ENCODE assay signal across 20 mouse cellular contexts in genomic region chr9:101240161-101240560, GRCm38 (mm10). TPM values are rescaled to one million over a fixed set of nuclear protein-coding genes. Genes with fewer than 3 reads are reported as not detected.
DNase-seq lines count a peak whose midpoint lies in the region; ATAC-seq lines count a peak whose summit lies in the region.
"Had no signal": no experiment of that assay in that cellular context is flagged by ENCODE, and none has a peak within 500 bp of the region (broad histone marks: within the 10 kb centered on the region; RNA-seq: fewer than 3 reads in every experiment).

No protein-coding gene starts in this region.

- peak; percentile 81 for ATAC-seq in common myeloid progenitor, adult 5-6 weeks (replicated peaks; ENCODE audit: low read depth, poor library complexity, severe bottlenecking)
- ATAC-seq in hematopoietic stem cell, adult 5-6 weeks (replicated peaks in 1 of 2; ENCODE audit: insufficient read depth in 1 of 2, low FRiP score in 2 of 2, low TSS enrichment in 1 of 2, low read depth in 1 of 2, poor library complexity in 2 of 2, severe bottlenecking in 2 of 2): peak; percentile 75 to 81
- ATAC-seq: activated CD4-positive, CD25-positive, alpha-beta regulatory T cell, adult 4 months; CD4-positive, CD25-positive, alpha-beta regulatory T cell, adult 4 months; forebrain, embryonic 13.5 days; forebrain, embryonic 16.5 days; Patski had no signal

- peak; percentile 74 for DNase-seq in 416B (ENCODE audit: low read depth)
- DNase-seq in cerebellum, adult 11 months: no peak
- DNase-seq in left cerebral cortex, adult 8-10 months (ENCODE audit: low spot score in 2 of 2): no peak
- no peak for DNase-seq in gastrocnemius, postnatal 25 days
- DNase-seq: adrenal gland, adult 8-10 months; adrenal gland, postnatal 14 days; adrenal gland, postnatal 36 days; B cell, adult 2 months; cerebellum, adult 18-20 months; cerebellum, adult 8-10 months; cerebellum, adult 9-11 months; cerebellum, postnatal 14 days; cerebellum, postnatal 36 days had no signal

RNA-seq across cellular contexts. Expression of gene Ppp2r3a, which starts 11.4 kb away (rescaled TPM):
- total RNA-seq in common myeloid progenitor, adult 5-6 weeks (2017): 19.7 and 24.0 TPM in 2 replicates
- 38.9 and 47.2 TPM in 2 replicates for total RNA-seq in hematopoietic stem cell, adult 5-6 weeks (2017)
- total RNA-seq in left cerebral cortex, adult 8-10 months (2022): 10 to 100 TPM; 26.1 to 31.9 (median 27.8) TPM
- 100 to 1,000 TPM; 152 to 193 TPM for total RNA-seq in gastrocnemius, postnatal 25 days (2021)
